Mouse (Mus musculus): ENCODE measurements around the gene Hmgb2.
A peak's percentile ranks its signal among the peaks of the same experiment; 100 is the strongest.
"Not testable (repeated sequence)": the region's sequence is repeated elsewhere in the genome, so short reads cannot be mapped to it uniquely, and the experiment has no call there.

Hmgb2 gene

GRCm38 (mm10) chr8:57510791-57511315, 854 bp upstream of the Hmgb2 start:
- DNase-seq (ENCODE audit: low read depth) = no peak

DNA sequence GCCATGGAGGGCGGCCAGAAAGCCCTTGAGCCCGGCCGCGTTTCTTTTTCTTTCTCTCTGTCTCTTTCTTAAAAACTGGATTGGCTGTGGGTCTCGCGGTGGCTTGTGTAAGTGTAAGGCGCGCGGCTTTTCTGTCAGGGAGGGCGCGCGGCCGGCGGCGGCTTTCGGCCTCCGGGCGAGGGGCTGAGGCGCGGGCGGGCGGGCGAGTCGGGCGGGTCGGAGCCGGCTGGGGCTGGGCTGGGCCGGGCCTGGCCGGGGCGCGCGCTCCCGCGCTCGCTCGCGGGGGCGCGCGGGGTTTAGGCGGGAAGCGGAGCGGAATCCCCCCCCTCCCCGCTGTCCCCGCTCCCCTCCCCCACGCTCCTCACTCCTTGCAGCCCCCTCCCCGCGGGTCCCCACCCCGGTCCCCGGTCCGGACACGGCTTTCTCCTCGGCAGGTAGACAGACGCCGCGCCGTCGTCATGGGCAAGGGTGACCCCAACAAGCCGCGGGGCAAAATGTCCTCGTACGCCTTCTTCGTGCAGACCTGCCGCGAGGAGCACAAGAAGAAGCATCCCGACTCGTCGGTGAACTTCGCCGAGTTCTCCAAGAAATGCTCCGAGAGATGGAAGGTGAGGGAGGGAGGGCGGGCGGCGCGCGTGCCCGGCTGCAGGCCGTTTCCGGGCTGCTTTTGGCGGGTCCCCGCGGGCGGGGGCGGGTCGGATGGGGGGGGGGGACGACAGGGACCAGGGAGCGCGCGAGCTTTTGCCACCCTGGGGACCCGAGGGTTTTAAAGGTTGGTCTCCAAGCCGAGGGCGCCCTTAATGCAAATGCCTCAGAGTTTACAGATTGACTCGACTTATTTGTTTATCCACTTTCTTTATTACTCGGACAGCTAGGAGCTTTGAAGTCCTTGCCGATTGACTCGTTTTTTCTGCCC, 692 bp downstream of the Hmgb2 start:
- peak; percentile 78 for DNase-seq (ENCODE audit: low read depth)

GRCm38 (mm10) chr8:57513178-57513661, 1.5 kb downstream of the Hmgb2 start:
- not testable (repeated sequence) for DNase-seq (ENCODE audit: low read depth)

DNA sequence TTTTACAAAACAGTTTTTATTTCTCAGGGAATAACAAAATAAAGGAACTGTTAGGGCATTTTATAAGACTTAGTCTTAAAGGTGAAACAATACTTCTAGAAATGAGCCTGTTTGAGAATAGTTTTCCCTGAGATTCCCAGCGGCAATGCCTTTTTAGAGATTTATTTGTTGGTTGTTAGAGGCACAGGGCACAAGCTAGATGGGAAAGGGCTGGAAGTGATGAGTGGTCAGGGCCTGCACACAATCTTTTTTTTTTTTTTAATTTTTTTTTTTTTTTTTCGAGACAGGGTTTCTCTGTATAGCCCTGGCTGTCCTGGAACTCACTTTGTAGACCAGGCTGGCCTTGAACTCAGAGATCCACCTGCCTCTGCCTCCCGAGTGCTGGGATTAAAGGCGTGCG, 5.0 kb downstream of the Hmgb2 start:
- DNase-seq (ENCODE audit: low read depth) = not testable (repeated sequence)

- no peak for DNase-seq (ENCODE audit: low read depth)
These were observed 6.0 kb downstream of the Hmgb2 start for GRCm38 (mm10) chr8:57517723-57518122.

GRCm38 (mm10) chr8:57520186-57520786, 8.6 kb downstream of the Hmgb2 start:
- peak; percentile 55 for DNase-seq (ENCODE audit: low read depth)

- no peak for DNase-seq (ENCODE audit: low read depth)
These were observed 16.3 kb downstream of the Hmgb2 start for GRCm38 (mm10) chr8:57528036-57528435.

DNA sequence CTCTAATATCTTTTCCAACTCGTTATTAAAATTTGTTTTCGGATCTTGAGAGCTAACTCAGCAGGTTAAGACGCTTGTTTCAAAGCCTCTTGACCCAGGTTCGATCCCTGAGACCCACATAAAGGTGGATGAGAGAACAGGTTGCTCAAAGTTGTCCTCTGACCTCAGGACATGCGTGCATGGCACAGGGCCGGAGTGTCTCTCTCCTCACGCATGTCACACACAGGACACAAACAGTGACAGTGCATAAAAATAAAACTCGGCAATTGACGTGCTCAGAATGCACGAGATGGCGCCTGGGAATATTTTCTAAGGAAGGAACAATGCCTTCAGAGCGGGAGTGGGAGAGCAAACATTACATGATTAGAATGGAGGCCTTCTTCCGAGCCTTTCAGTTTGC, 18.5 kb downstream of the Hmgb2 start:
- DNase-seq (ENCODE audit: low read depth) = no peak

GRCm38 (mm10) chr8:57530666-57531349, 19.1 kb downstream of the Hmgb2 start:
- DNase-seq (ENCODE audit: low read depth) = peak; percentile 93

DNA sequence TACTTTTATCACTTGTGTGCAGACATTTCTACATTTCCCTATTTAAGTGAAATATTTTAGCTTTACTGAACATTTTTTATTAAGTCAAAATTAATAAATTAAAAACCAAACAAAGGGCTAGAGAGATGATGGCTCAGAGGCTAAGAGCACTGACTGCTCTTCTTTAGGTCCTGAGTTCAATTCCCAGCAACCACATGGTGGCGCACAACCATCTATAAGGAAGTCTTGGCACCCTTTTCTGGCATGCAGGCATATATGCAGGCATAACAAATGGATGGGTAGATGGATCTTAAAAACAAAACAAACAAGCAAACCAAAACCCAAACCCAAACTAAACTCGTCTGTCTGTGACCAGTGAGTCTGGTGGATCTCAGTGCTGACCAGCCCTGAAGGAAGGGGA, 20.5 kb downstream of the Hmgb2 start:
- DNase-seq (ENCODE audit: low read depth) = peak; percentile 72

DNA sequence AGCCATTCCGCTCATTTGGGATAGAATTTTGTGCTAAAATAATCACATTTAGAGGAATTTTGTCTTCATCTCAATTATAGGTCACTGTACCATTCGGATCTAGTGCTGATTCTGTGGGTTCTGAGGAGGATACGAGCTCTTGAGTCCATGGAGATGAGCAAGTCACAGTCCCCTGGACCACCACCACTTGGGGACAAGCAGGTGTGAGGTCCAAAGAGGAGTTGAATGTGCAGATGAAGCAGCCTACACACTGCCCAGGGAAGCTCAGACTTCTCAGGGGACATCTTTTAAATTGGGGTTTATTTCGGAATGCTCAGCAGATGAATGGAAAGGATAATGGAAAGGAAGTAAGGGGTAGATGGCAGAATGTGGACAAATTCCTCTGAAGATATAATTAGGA, 21.4 kb downstream of the Hmgb2 start:
- DNase-seq (ENCODE audit: low read depth) = no peak

DNA sequence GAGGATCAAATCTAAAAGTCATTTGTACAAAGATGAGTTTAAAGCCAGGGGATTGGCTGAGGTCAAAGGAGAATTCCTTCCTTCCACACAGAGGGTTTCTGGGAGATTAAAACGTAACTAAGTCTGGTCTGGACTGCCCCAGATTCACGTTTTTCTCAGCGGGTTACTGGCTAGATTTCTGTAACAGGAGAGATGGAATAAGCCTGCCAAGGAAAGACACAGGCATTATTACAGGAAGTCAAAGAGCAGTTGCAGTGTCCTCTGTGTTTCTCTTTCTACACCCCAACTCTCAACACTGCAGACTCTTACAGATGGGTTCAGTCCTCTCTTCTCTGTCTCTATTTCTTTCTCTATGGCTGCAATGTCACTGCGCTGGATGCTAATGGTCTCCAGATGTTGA, 22.8 kb downstream of the Hmgb2 start:
- DNase-seq (ENCODE audit: low read depth) = no peak

- DNase-seq (ENCODE audit: low read depth) = no peak
These were observed 24.5 kb downstream of the Hmgb2 start for GRCm38 (mm10) chr8:57536167-57536566.

DNA sequence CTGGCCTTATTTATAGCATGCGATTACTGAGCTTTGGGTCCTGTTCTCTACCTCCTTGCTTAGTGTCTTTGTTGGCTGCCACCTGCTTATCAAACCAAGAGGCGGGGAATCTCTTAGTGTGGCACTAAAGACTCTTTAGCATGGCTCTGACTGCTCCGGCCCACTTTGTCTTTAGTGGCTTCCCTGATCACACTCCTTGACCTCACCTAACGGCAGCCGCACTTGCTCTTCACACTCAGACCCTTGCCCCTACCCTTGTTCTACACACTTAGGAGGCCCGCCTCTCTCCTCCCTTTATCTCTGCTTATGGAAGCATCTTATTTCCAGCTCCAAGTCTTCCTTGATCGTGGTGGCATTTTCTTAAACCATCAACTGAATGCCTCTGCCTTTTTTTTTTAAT, 26.9 kb downstream of the Hmgb2 start:
- no peak for DNase-seq (ENCODE audit: low read depth)

DNA sequence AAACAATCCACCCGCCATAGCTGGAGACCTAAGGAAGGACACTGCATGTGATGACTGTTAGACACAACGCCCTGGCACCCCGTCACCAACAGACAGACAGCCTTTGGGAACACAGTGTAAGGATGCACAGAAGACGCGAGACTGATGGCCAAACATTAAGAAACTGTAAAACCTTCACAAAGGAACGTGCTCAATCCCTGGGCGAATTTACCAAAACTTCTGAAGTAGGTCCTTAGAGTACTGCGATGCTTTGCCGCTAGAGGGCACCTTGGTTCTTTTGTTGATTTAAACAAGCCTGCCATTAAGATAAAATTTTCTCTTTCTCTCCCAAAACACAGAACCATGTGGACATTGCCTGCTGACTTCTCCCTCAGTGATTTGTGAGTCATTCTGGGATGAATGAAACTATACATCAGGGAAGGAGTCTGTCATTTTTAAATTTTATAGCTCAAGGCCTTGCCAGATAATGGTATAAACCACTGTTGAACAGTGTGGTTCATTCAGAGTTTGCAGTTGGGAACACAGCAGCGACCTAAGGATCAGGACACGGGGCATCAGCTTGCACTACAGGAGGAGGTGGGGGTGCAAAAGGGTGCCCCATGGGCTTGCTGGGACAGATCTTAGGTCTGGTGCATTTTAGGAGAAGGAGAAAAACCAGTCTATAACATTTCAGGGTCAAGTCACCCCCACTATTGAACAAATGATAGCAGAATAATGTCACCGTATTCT, 28.6 kb downstream of the Hmgb2 start:
- DNase-seq (ENCODE audit: low read depth) = peak; percentile 94

GRCm38 (mm10) chr8:57540951-57541350, 29.2 kb downstream of the Hmgb2 start:
- no peak for DNase-seq (ENCODE audit: low read depth)

DNA sequence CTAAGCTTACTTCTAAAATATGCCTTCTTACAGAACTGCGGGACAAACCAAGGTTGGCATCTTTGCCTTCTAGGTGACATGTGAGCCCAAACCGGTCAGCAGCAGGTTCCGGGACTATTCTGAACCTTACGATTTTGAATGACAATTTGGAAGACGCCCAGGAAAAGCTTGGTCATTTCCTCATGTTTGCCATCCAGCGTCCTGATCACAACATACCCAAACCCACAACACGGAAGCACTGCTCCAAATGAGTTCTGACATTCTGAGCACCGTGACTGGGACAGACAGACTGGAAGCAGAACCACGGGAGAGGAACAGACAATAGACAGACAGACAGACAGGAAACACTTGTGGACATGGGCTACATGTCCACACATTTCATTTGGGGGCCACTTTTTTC, 29.7 kb downstream of the Hmgb2 start:
- no peak for DNase-seq (ENCODE audit: low read depth)

- no peak for DNase-seq (ENCODE audit: low read depth)
These were observed 34.7 kb downstream of the Hmgb2 start for GRCm38 (mm10) chr8:57546401-57546800.

GRCm38 (mm10) chr8:57546834-57547233, 35.1 kb downstream of the Hmgb2 start:
- DNase-seq (ENCODE audit: low read depth) = no peak

- DNase-seq (ENCODE audit: low read depth) = no peak
These were observed 35.9 kb downstream of the Hmgb2 start for GRCm38 (mm10) chr8:57547581-57547980.

DNA sequence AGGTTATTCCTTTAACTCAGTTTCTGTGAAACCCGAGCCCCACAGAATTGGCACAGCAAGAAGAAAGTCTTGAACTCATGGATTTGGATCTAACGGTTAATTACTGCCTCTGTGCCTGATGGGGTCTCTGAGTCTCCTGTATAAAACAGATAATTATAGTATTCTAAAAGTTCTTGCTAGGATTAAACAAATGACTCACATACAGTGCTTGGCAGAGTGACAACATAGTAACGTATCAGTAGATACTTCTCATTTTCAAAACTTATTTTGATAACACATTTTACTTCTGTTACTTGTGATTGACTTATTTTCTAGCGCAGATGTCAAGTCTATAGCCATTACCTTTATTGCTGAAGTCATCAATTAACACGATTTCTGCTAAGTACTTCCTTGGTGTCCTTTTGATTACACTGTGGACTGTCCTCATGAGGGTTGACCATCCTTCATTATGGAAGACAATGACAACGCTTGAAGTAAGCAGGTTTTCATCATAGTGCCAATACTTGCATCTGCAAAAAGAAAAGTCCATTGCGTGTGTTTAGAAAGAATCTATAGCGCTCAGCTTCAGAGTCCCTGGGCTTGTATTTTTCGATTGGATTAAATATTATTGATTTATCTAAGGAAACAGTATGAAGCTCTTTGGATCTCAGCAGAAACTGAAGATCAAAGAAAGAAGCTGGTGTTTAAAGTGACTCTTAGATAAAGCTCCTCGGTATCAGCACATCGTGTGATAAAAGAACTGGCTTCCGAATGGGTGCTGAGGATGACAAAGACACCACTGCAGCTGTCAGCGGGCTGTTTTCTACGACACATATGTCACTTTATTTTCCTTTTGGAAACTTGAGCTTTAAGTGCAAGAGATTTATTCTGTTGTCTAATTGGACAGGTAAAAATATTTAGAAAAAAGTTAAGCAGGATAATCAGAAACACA, 40.7 kb downstream of the Hmgb2 start:
- peak; percentile 47 for DNase-seq (ENCODE audit: low read depth)
